Mouse (Mus musculus): Measurements from ENCODE around the gene Fam204a.

Gene Fam204a

GRCm38 (mm10) chr19:60225899-60226844, at the start of gene Fam204a:
Fam204a (minus strand) TSS chr19:60226701.
- DNase-seq (ENCODE audit: low read depth, low spot score): peak; percentile 91

GRCm38 (mm10) chr19:60265789-60266188, 39.3 kb upstream of the Fam204a start:
- DNase-seq (ENCODE audit: low read depth, low spot score): no peak

DNA sequence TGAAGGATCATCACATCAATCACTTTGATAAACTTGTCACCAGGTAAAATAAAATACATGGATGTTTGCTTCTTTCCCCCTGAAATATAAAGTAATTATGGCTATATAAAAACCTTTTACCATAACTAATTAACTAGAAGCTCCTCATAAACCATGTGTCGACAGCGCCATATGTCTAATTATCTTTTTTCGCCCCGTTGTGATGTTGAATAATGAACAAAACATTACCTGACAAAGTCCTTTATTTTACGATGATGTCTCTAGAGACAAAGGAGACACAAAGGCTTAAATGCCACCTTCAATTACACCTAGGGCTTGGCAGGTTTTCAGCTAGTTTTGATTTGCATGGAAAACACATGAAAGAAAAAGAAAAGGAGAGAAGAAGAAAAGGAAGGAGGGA, 34.2 kb upstream of the Fam204a start:
- no peak for DNase-seq (ENCODE audit: low read depth, low spot score)

- DNase-seq (ENCODE audit: low read depth, low spot score): no peak
Measured at GRCm38 (mm10) chr19:60252021-60252420, 25.5 kb upstream of the Fam204a start.

- no peak for DNase-seq (ENCODE audit: low read depth, low spot score)
Measured at GRCm38 (mm10) chr19:60251197-60251596, 24.7 kb upstream of the Fam204a start.

GRCm38 (mm10) chr19:60245250-60245649, 18.7 kb upstream of the Fam204a start:
- no peak for DNase-seq (ENCODE audit: low read depth, low spot score)

GRCm38 (mm10) chr19:60242620-60243019, 16.1 kb upstream of the Fam204a start:
- no peak for DNase-seq (ENCODE audit: low read depth, low spot score)

GRCm38 (mm10) chr19:60241916-60242602, 15.6 kb upstream of the Fam204a start:
- DNase-seq (ENCODE audit: low read depth, low spot score): no peak

DNA sequence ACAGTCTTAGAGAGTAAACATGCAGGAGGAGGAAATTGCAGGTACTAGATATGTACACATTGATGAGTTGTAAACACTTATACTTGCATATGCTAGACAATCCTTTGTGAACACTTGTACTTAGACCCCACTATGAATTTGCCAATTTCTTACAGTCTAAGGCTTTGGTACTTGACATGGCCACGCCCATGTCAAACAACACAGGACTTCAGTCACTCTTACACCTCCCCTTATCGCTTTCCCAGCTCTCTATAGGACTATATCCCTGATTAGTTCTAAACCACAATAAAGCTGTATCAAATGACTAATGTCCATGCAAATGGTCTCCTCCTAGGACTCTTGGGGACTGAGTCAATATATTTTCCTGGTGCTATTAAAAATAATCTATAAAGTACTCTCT, 5.0 kb upstream of the Fam204a start:
- no peak for DNase-seq (ENCODE audit: low read depth, low spot score)

GRCm38 (mm10) chr19:60226845-60227235, 339 bp upstream of the Fam204a start:
- DNase-seq (ENCODE audit: low read depth, low spot score): no peak

DNA sequence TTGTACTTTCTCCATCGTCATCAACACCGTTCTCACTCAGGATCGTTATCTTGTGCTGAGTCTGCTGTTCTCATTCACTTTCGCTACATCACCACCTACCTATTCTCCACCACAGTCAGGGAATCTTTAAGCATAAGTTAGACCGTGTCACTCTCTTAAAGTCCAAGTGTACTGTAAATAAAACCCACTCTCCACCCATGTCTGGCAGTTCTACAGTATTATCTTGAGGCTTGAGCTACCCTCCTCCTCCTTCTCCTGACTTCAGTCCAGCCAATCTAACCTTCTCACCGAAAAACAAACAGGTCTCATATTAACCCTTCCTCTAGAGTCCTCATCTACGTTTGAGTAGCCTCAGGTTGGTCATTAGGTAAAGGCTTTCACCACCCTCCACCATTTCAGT, 7.1 kb downstream of the Fam204a start:
- DNase-seq (ENCODE audit: low read depth, low spot score): no peak

- no peak for DNase-seq (ENCODE audit: low read depth, low spot score)
Measured at GRCm38 (mm10) chr19:60217985-60218384, 8.5 kb downstream of the Fam204a start.

DNA sequence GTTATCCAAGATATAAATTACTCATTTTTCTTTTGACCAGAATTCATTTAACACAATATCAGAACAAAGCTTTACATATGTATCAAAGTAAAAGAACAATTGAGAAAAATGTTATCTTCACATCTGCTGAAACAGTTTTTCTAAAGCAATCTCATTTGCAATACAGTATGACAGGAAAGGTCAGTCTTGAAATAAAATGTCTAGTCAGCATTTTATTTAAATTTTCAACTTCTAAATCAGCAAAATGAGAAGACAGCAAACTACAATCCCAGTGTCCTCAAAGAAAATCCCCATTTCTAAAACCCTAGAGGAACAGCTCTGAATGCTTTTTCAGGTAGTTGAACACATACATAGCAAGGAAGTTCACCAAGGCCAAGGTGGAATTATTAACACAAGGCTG, 18.3 kb downstream of the Fam204a start:
- DNase-seq (ENCODE audit: low read depth, low spot score): no peak

GRCm38 (mm10) chr19:60204176-60204575, 22.3 kb downstream of the Fam204a start:
- DNase-seq (ENCODE audit: low read depth, low spot score): no peak

DNA sequence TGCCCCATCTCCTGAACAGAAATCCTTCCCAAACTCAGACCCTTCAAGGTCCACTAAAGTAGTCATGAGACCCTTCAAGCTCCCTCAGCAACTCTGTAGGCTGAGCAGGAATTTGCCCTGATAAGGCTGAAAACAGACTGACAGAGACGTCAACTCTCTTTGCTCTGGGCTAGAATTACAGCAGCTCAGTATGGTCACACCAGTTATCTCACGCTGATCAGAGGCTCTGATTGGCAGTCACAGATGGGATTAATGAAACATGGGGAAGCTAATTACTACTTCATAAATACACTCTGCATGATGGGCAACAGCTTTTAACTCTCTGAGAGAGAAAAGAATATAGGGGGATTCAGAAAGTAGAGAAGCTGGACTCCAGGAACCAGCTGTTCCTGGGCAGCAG, 26.2 kb downstream of the Fam204a start:
- no peak for DNase-seq (ENCODE audit: low read depth, low spot score)

- no peak for DNase-seq (ENCODE audit: low read depth, low spot score)
Measured at GRCm38 (mm10) chr19:60199152-60199551, 27.3 kb downstream of the Fam204a start.

- no peak for DNase-seq (ENCODE audit: low read depth, low spot score)
Measured at GRCm38 (mm10) chr19:60192790-60193189, 33.7 kb downstream of the Fam204a start.

DNA sequence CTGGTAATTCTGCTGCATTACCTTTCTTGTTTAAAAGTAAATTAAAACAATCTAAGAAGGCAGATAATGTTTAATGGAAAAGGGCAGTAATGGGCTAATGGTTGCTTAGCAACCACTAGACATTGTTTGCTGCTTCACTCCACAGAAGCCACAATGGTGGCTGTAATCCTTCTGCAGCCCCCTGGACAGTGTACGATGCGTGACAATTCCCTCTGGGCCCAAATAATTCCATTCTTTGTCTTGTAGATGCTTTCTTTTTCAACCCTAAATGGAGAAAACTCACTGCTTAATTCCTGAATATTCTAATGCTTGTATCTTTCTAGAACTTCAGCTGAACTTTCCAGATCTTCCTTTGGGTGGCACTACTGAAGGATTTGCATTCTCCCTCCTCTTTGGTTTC, 37.3 kb downstream of the Fam204a start:
- no peak for DNase-seq (ENCODE audit: low read depth, low spot score)

- no peak for DNase-seq (ENCODE audit: low read depth, low spot score)
Measured at GRCm38 (mm10) chr19:60182901-60183300, 43.6 kb downstream of the Fam204a start.

GRCm38 (mm10) chr19:60182171-60182570, 44.3 kb downstream of the Fam204a start:
- no peak for DNase-seq (ENCODE audit: low read depth, low spot score)

DNA sequence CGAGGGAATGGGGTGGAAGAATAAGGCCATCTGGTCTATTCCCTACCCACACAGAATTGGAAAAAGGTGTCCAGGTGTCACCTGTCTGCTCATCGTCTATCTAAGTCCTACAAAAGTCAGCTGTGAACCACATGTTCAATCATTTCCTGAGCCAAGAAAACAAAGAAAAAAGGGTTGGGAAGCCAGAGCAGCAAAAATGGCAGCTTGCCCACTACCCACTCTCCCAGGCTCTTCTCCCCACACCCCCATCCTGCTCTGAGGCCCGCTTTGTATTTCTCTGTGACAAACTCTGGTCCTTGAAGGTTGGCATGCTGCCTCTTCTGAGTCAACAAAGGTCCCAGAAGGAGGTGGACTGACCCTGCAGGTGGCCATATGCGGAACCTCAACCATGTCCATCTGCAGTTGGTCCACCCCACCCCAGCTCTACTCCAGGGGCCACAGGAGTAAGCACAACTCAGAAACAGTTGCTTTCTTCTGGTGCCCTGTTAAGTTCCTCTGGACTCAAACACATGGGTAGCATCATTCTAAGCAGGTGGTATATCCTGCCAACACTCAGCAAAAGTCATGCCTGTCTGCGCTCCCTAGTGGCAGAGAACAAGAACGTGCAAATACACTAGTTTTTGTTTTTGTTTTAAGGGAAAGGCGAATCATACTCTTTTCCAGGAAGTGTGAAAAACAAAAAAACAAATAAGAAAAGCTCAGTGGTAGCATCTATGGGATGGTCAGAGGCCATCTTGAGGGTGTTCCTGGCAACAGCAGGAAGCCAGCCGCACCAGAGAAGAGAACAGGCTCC, 47.5 kb downstream of the Fam204a start:
- DNase-seq (ENCODE audit: low read depth, low spot score): no peak

DNA sequence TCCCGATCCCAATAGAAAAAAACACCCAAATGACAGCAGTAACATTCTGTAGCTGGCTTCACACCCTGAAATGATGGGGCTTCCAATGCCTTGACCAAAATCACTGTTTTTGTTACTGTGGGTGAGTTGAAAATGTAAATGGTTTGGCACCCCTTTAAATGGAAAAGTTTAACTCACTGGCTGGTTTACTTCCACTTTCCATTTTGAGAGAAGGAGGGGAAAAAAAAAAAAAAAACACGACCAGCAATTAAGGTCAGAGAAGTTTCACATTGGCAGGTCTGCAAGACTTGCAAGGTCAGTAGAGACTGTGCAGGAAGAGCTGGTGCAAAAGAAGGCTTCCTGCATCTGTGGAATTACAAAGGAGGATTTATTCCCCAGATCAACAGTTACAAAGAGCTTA, 61.1 kb downstream of the Fam204a start:
- DNase-seq (ENCODE audit: low read depth, low spot score): no peak
